Mouse (Mus musculus): ENCODE data around the gene Col4a5. TPM values are rescaled to one million over a fixed set of nuclear protein-coding genes. Genes with fewer than 3 reads are reported as not detected.

Gene Col4a5
- polyA plus RNA-seq, 1 experiment = 3.0 TPM

Other genes with a start within 250 kb of the Col4a5 start
- 0.57 and 0.78 TPM in 2 replicates for gene Col4a6, start 1.3 kb upstream of the Col4a5 start, polyA plus RNA-seq (2012; rRNA removed)
- gene Irs4, start 249.9 kb downstream of the Col4a5 start, polyA plus RNA-seq (2012; rRNA removed) = 0.10 and 0.13 TPM in 2 replicates